Mouse (Mus musculus) forebrain, postnatal 0 days (tissue): ENCODE data around the gene Fbxo45. TPM values are rescaled to one million over a fixed set of nuclear protein-coding genes. Genes with fewer than 3 reads are reported as not detected.
"Not testable (repeated sequence)": the region's sequence is repeated elsewhere in the genome, so short reads cannot be mapped to it uniquely, and the experiment has no call there.

Source experiments
- ATAC-seq: fragments of 200-750 bp; cut with Nextera tagmentation; 2 replicates; pipeline ENCODE4 v1.8.0; 2017; ENCODE audit warnings: mild to moderate bottlenecking, moderate library complexity
- DNase-seq: peaks from one replicate; pipeline ENCODE4 v3.0.0-alpha.2; 2015
- H3K27ac ChIP-seq: fragments of 300-500 bp; sonication (generic); 2 replicates; pipeline ENCODE4 v1.5.1; 2014; ENCODE audit warnings: low read depth, mild to moderate bottlenecking, antibody characterized with exemption, low read length, moderate library complexity, mixed read lengths
- H3K27me3 ChIP-seq: fragments of 300-500 bp; sonication (generic); 2 replicates; pipeline ENCODE4 v1.6.1; 2014; ENCODE audit warnings: mild to moderate bottlenecking, low read length, mixed read lengths; ENCODE audit not compliant: insufficient read depth
- H3K36me3 ChIP-seq: fragments of 300-500 bp; sonication (generic); 2 replicates; pipeline ENCODE4 v1.6.1; 2014; ENCODE audit warnings: mild to moderate bottlenecking, moderate library complexity; ENCODE audit not compliant: insufficient read depth
- H3K4me1 ChIP-seq: fragments of 300-500 bp; sonication (generic); 2 replicates; pipeline ENCODE4 v1.6.1; 2014; ENCODE audit warnings: antibody characterized with exemption; ENCODE audit not compliant: insufficient read depth
- H3K4me2 ChIP-seq: fragments of 300-500 bp; sonication (generic); 2 replicates; pipeline ENCODE4 v1.6.1; 2014; ENCODE audit warnings: low read depth, mild to moderate bottlenecking, moderate library complexity
- H3K4me3 ChIP-seq: fragments of 300-500 bp; sonication (generic); 2 replicates; pipeline ENCODE4 v1.5.1; 2014; ENCODE audit warnings: low read depth, low read length, mixed read lengths
- H3K9ac ChIP-seq: fragments of 300-500 bp; sonication (generic); 2 replicates; pipeline ENCODE4 v1.6.1; 2014; ENCODE audit warnings: mild to moderate bottlenecking
- H3K9me3 ChIP-seq: fragments of 300-500 bp; sonication (generic); 2 replicates; pipeline ENCODE4 v1.6.1; 2016; ENCODE audit warnings: low read length
- CTCF ChIP-seq: sonication (generic); IDR thresholded peaks from 2 replicates; pipeline ENCODE4 v1.5.1; 2016; ENCODE audit warnings: antibody characterized with exemption, control low read depth, low read depth
- WGBS: fragments of 180-500 bp; shearing (Covaris S2); extraction: QIAGEN DNeasy Blood & Tissue Kit; methylation state at CpG from one replicate; pipeline ENCODE4 v1.1.7; 2014; 5-methylcytosine and 5-hydroxymethylcytosine counted together
- polyA plus RNA-seq: library from polyadenylated mRNA; unstranded; fragments of >200 nt; fragmentation: Nextera tagmentation; extraction: Ambion mirVana; gene quantifications from 2 replicates; pipeline ENCODE4 v1.2.1, GENCODE M21; 2015
- total RNA-seq: library from RNA; depleted of rRNA; stranded (reverse); fragments of >200 nt; gene quantifications from 2 replicates; pipeline ENCODE4 v1.2.3, GENCODE M21; 2014

Fbxo45 gene
- total and polyA plus RNA-seq, 2 experiments from 2014 or later = 16.7 to 51.0 TPM

- Histone ChIP-seq H3K9me3 (no peaks in the 10 kb centered on the region), H3K4me3 (no peak overlapping the region), H3K27ac (no peak overlapping the region), H3K9ac (no peak overlapping the region), H3K27me3 (no peaks in the 10 kb centered on the region), H3K4me1 (0 out of 2 replicates have a peak, but pooled peaks cover 4% of the 10 kb centered on the region), H3K36me3 (no peaks in the 10 kb centered on the region), H3K4me2 (no peak overlapping the region)
- ATAC-seq (no peak), DNase-seq (no peak)
- WGBS = 95% methylated on average over 6 of the region's 6 CpGs
- TF ChIP-seq CTCF = no peak
These were observed 28.1 kb upstream of the Fbxo45 start for GRCm38 (mm10) chr16:32275041-32275440.

GRCm38 (mm10) chr16:32273338-32273737 lies 26.4 kb upstream of the Fbxo45 start:
- 57% methylated on average over 9 of the region's 9 CpGs for WGBS
- ATAC-seq (no peak), DNase-seq (no peak)
- no peaks in the 10 kb centered on the region for H3K36me3 ChIP-seq
- TF ChIP-seq CTCF = peak; percentile 50
- H3K4me1 ChIP-seq = no peaks in the 10 kb centered on the region
- H3K9ac ChIP-seq = no peak overlapping the region
- H3K27me3 ChIP-seq = no peaks in the 10 kb centered on the region
- no peak overlapping the region for H3K4me3 ChIP-seq
- no peaks in the 10 kb centered on the region for H3K9me3 ChIP-seq
- H3K27ac ChIP-seq = no peak overlapping the region
- H3K4me2 ChIP-seq = no peak overlapping the region

- TF ChIP-seq CTCF = no peak
- Histone ChIP-seq H3K27me3 (no peaks in the 10 kb centered on the region), H3K9ac (no peak within 1 kb of the TSS), H3K4me1 (no peaks in the 10 kb centered on the region), H3K27ac (no peak within 1 kb of the TSS), H3K4me3 (no peak within 1 kb of the TSS), H3K36me3 (no peaks in the 10 kb centered on the region), H3K4me2 (no peak within 1 kb of the TSS), H3K9me3 (no peaks in the 10 kb centered on the region)
- no peak for DNase-seq
- WGBS = 89% methylated on average over 11 of the region's 11 CpGs
- no peak for ATAC-seq
These were observed 24.3 kb upstream of the Fbxo45 start, which contains the start of gene Smco1 for GRCm38 (mm10) chr16:32271291-32271690. Gene Smco1, plus strand, starts transcription at chr16:32271468.

- not testable (repeated sequence) for ATAC-seq, H3K36me3 ChIP-seq, H3K4me2 ChIP-seq, H3K27me3 ChIP-seq, DNase-seq, H3K4me1 ChIP-seq, H3K9me3 ChIP-seq, H3K4me3 ChIP-seq, H3K9ac ChIP-seq, H3K27ac ChIP-seq
- 0 out of 2 replicates have a peak, but pooled peaks have one; percentile 8 for TF ChIP-seq CTCF
- 93% methylated on average over 2 of the region's 2 CpGs for WGBS
These were observed 17.3 kb upstream of the Fbxo45 start for GRCm38 (mm10) chr16:32264225-32264624.

- DNase-seq (peak; percentile 18), ATAC-seq (peak; percentile 28)
- Histone ChIP-seq H3K9ac (peak overlapping the region; percentile 76), H3K4me1 (peaks cover 7% of the 10 kb centered on the region), H3K4me2 (peak overlapping the region; percentile 78), H3K27ac (peak overlapping the region; percentile 93), H3K36me3 (no peaks in the 10 kb centered on the region), H3K4me3 (peak overlapping the region; percentile 87), H3K9me3 (no peaks in the 10 kb centered on the region), H3K27me3 (no peaks in the 10 kb centered on the region)
- no peak for TF ChIP-seq CTCF
- whole genome bisulfite sequencing = 4% methylated on average over 36 of the region's 41 CpGs
These were observed 587 bp downstream of the Fbxo45 start for GRCm38 (mm10) chr16:32246351-32246791.

- no peaks in the 10 kb centered on the region for H3K36me3 ChIP-seq
- H3K9ac ChIP-seq = no peak overlapping the region
- H3K4me2 ChIP-seq = no peak overlapping the region
- no peaks in the 10 kb centered on the region for H3K27me3 ChIP-seq
- no peak overlapping the region for H3K27ac ChIP-seq
- H3K4me3 ChIP-seq = no peak overlapping the region
- ATAC-seq (no peak), DNase-seq (no peak)
- H3K4me1 ChIP-seq = peaks cover 7% of the 10 kb centered on the region
- 87% methylated on average over 3 of the region's 3 CpGs for WGBS
- no peaks in the 10 kb centered on the region for H3K9me3 ChIP-seq
- no peak for TF ChIP-seq CTCF
These were observed 3.1 kb downstream of the Fbxo45 start for GRCm38 (mm10) chr16:32243901-32244300.

GRCm38 (mm10) chr16:32239428-32240312 lies 7.3 kb downstream of the Fbxo45 start:
- no peak overlapping the region for H3K9ac ChIP-seq
- H3K4me1 ChIP-seq = no peaks in the 10 kb centered on the region
- H3K9me3 ChIP-seq = no peaks in the 10 kb centered on the region
- ATAC-seq (no peak), DNase-seq (no peak)
- H3K27me3 ChIP-seq = no peaks in the 10 kb centered on the region
- TF ChIP-seq CTCF = no peak
- no peak overlapping the region for H3K4me2 ChIP-seq
- H3K27ac ChIP-seq = no peak overlapping the region
- no peak overlapping the region for H3K4me3 ChIP-seq
- WGBS = 91% methylated on average over 2 of the region's 2 CpGs
- peaks cover 14% of the 10 kb centered on the region for H3K36me3 ChIP-seq
